Mouse (Mus musculus) kidney, postnatal 0 days (tissue): Measurements from ENCODE around the gene C9orf72. TPM values are rescaled to one million over a fixed set of nuclear protein-coding genes. Genes with fewer than 3 reads are reported as not detected.

Experiments
- ATAC-seq: fragments of 200-750 bp; cut with Nextera tagmentation; replicated peaks from 2 replicates; pipeline ENCODE4 v1.8.0; 2017; ENCODE audit warnings: low read depth, moderate number of reproducible peaks, moderate TSS enrichment, moderate library complexity; ENCODE audit not compliant: low FRiP score
- DNase-seq: peaks from one replicate; pipeline ENCODE4 v3.0.0-alpha.2; 2016; ENCODE audit warnings: low spot score
- H3K27ac ChIP-seq: fragments of 300-500 bp; sonication (generic); 2 replicates; pipeline ENCODE4 v1.5.1; 2014; ENCODE audit warnings: mild to moderate bottlenecking
- H3K27me3 ChIP-seq: fragments of 300-500 bp; sonication (generic); 2 replicates; pipeline ENCODE4 v1.6.1; 2014; ENCODE audit warnings: low read length, mixed read lengths; ENCODE audit not compliant: insufficient read depth
- H3K36me3 ChIP-seq: fragments of 300-500 bp; sonication (generic); 2 replicates; pipeline ENCODE4 v1.6.1; 2014; ENCODE audit warnings: low read length, mixed read lengths; ENCODE audit not compliant: insufficient read depth
- H3K4me1 ChIP-seq: fragments of 300-500 bp; sonication (generic); replicated peaks from 2 replicates; pipeline ENCODE4 v1.6.1; 2014; ENCODE audit warnings: antibody characterized with exemption, low read length, mixed read lengths; ENCODE audit not compliant: insufficient read depth
- H3K4me2 ChIP-seq: fragments of 300-500 bp; sonication (generic); 2 replicates; pipeline ENCODE4 v1.6.1; 2014; ENCODE audit warnings: mild to moderate bottlenecking, low read length, moderate library complexity, mixed read lengths
- H3K4me3 ChIP-seq: fragments of 300-500 bp; sonication (generic); replicated peaks from 2 replicates; pipeline ENCODE4 v1.5.1; 2014; ENCODE audit warnings: low read depth, low read length
- H3K9ac ChIP-seq: fragments of 300-500 bp; sonication (generic); 2 replicates; pipeline ENCODE4 v1.6.1; 2014; ENCODE audit warnings: low read depth, low read length
- H3K9me3 ChIP-seq: fragments of 300-500 bp; sonication (generic); replicated peaks from 2 replicates; pipeline ENCODE4 v1.6.1; 2016; ENCODE audit warnings: low read length, inconsistent platforms, mixed read lengths
- CTCF ChIP-seq: IDR thresholded peaks from 2 replicates; pipeline ENCODE4 v1.5.1; 2016; ENCODE audit warnings: antibody characterized with exemption, low read depth, mild to moderate bottlenecking, moderate library complexity
- WGBS: fragments of 180-500 bp; shearing (Covaris S2); extraction: QIAGEN DNeasy Blood & Tissue Kit; methylation state at CpG from one replicate; pipeline ENCODE4 v1.1.7; 2014; 5-methylcytosine and 5-hydroxymethylcytosine counted together
- polyA plus RNA-seq: library from polyadenylated mRNA; unstranded; fragments of >200 nt; fragmentation: Nextera tagmentation; extraction: Ambion mirVana; gene quantifications from 2 replicates; pipeline ENCODE4 v1.2.1, GENCODE M21; 2015

C9orf72 gene
- polyA plus RNA-seq, 1 experiment from 2014 or later, result 9.5 TPM

GRCm38 (mm10) chr4:35155132-35155922 is 70.6 kb downstream of the C9orf72 start:
- 21% methylated on average over 20 of the region's 20 CpGs for WGBS
- ATAC-seq (peak; percentile 69), DNase-seq (peak; percentile 78)
- Histone ChIP-seq H3K9ac (peak overlapping the region; percentile 75), H3K4me1 (no peaks in the 10 kb centered on the region; the same call in 1 of the 2 replicates), H3K27ac (peak overlapping the region; percentile 87), H3K4me3 (peak overlapping the region; percentile 61), H3K36me3 (no peaks in the 10 kb centered on the region), H3K9me3 (no peaks in the 10 kb centered on the region), H3K4me2 (peak overlapping the region; percentile 89), H3K27me3 (no peaks in the 10 kb centered on the region)
- peak; percentile 67 for TF ChIP-seq CTCF

- H3K4me1 ChIP-seq, result no peaks in the 10 kb centered on the region; the same call in 1 of the 2 replicates
- TF ChIP-seq CTCF, result no peak
- H3K4me2 ChIP-seq, result no peak overlapping the region
- ATAC-seq (no peak), DNase-seq (no peak)
- H3K27ac ChIP-seq, result no peak overlapping the region
- 39% methylated on average over 3 of the region's 3 CpGs for WGBS
- no peak overlapping the region for H3K9ac ChIP-seq
- H3K36me3 ChIP-seq, result no peaks in the 10 kb centered on the region
- H3K4me3 ChIP-seq, result no peak overlapping the region
- H3K9me3 ChIP-seq, result no peaks in the 10 kb centered on the region
- H3K27me3 ChIP-seq, result no peaks in the 10 kb centered on the region
Observed at GRCm38 (mm10) chr4:35154051-35154450, 71.9 kb downstream of the C9orf72 start.

GRCm38 (mm10) chr4:35151756-35152155 is 74.2 kb downstream of the C9orf72 start, which contains the start of gene Ifnk:
Gene Ifnk, plus strand, starts transcription at chr4:35152056.
- 81% methylated on average over 4 of the region's 4 CpGs for WGBS
- TF ChIP-seq CTCF, result no peak
- no peak for DNase-seq
- no peak within 1 kb of the TSS for H3K9ac ChIP-seq
- H3K27ac ChIP-seq, result no peak within 1 kb of the TSS
- no peak for ATAC-seq
- no peaks in the 10 kb centered on the region for H3K36me3 ChIP-seq
- no peaks in the 10 kb centered on the region; the same call in 1 of the 2 replicates for H3K4me1 ChIP-seq
- H3K27me3 ChIP-seq, result no peaks in the 10 kb centered on the region
- H3K4me2 ChIP-seq, result no peak within 1 kb of the TSS
- H3K9me3 ChIP-seq, result no peaks in the 10 kb centered on the region
- H3K4me3 ChIP-seq, result no peak within 1 kb of the TSS

- TF ChIP-seq CTCF, result no peak
- Histone ChIP-seq H3K4me3 (no peak overlapping the region), H3K27ac (no peak overlapping the region), H3K27me3 (no peaks in the 10 kb centered on the region), H3K4me2 (no peak overlapping the region), H3K9ac (no peak overlapping the region), H3K36me3 (no peaks in the 10 kb centered on the region), H3K9me3 (no peaks in the 10 kb centered on the region), H3K4me1 (no peaks in the 10 kb centered on the region; the same call in 1 of the 2 replicates)
- no peak for DNase-seq
- no peak for ATAC-seq
- 85% methylated on average over 3 of the region's 3 CpGs for WGBS
Observed at GRCm38 (mm10) chr4:35150706-35151105, 75.3 kb downstream of the C9orf72 start.

DNA sequence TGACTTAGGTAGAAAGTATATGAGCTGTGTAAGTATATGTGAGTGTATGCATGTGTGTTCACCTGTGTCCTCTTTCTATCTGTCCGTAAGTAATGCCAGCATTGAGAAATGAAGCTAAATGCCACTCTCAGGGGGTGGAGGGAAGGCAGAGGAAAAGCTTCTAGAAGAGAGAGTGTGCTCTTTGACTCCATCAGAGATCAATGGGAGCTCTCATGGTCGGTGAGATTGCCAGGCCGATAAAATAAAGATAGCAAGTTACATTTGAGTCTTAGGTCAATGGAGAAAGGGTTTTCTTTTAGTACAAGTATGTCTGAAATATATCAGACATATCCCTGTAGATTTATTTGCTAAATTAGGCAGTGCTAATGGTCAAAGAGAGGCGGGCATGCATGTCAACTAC is 77.6 kb downstream of the C9orf72 start:
- H3K9ac ChIP-seq, result no peak overlapping the region
- no peaks in the 10 kb centered on the region for H3K36me3 ChIP-seq
- 80% methylated on average over 4 of the region's 4 CpGs for WGBS
- H3K9me3 ChIP-seq, result no peaks in the 10 kb centered on the region
- no peak overlapping the region for H3K27ac ChIP-seq
- H3K4me1 ChIP-seq, result no peaks in the 10 kb centered on the region
- no peak for DNase-seq
- no peak overlapping the region for H3K4me3 ChIP-seq
- H3K27me3 ChIP-seq, result no peaks in the 10 kb centered on the region
- no peak overlapping the region for H3K4me2 ChIP-seq
- no peak for ATAC-seq
- TF ChIP-seq CTCF, result no peak

GRCm38 (mm10) chr4:35146597-35146996 is 79.4 kb downstream of the C9orf72 start:
- Histone ChIP-seq H3K27ac (no peak overlapping the region), H3K27me3 (no peaks in the 10 kb centered on the region), H3K4me1 (no peaks in the 10 kb centered on the region), H3K9me3 (no peaks in the 10 kb centered on the region), H3K4me3 (no peak overlapping the region), H3K4me2 (no peak overlapping the region), H3K9ac (no peak overlapping the region), H3K36me3 (no peaks in the 10 kb centered on the region)
- TF ChIP-seq CTCF, result no peak
- no peak for DNase-seq
- WGBS, result 88% methylated on average over 5 of the region's 5 CpGs
- ATAC-seq, result no peak
